Mouse (Mus musculus) olfactory bulb, adult 2 months (tissue): ENCODE data around the gene Furin. TPM values are rescaled to one million over a fixed set of nuclear protein-coding genes. Genes with fewer than 3 reads are reported as not detected.
A peak's percentile ranks its signal among the peaks of the same experiment; 100 is the strongest.

ENCODE experiments used
- H3K27ac ChIP-seq: fragments of 200-500 bp; 2 replicates; pipeline ENCODE4 v1.5.1; 2012; ENCODE audit warnings: low read depth, low read length; ENCODE audit not compliant: insufficient read depth
- H3K4me1 ChIP-seq: fragments of 200-500 bp; 2 replicates; pipeline ENCODE4 v1.6.1; 2012; ENCODE audit warnings: low read length; ENCODE audit not compliant: control insufficient read depth, insufficient read depth
- H3K4me3 ChIP-seq: fragments of 200-500 bp; 2 replicates; pipeline ENCODE4 v1.5.1; 2012; ENCODE audit warnings: mild to moderate bottlenecking, low read depth, low read length, moderate library complexity; ENCODE audit not compliant: insufficient read depth
- CTCF ChIP-seq: fragments of 200-500 bp; IDR thresholded peaks from 2 replicates; pipeline ENCODE4 v1.5.1; 2012; ENCODE audit warnings: low read depth, mild to moderate bottlenecking, low read length, moderate library complexity; ENCODE audit not compliant: insufficient read depth
- POLR2A ChIP-seq: fragments of 200-500 bp; IDR thresholded peaks from 2 replicates; pipeline ENCODE4 v1.6.1; 2012; ENCODE audit warnings: mild to moderate bottlenecking, low read depth, low read length, moderate library complexity; ENCODE audit not compliant: insufficient read depth
- WGBS: fragments of 180-500 bp; shearing (Covaris S2); methylation state at CpG from one replicate; pipeline ENCODE4 v1.1.7; 2018; 5-methylcytosine and 5-hydroxymethylcytosine counted together
- polyA plus RNA-seq: library from polyadenylated mRNA; stranded (reverse); fragments of >200 nt; gene quantifications from 2 replicates; pipeline ENCODE4 v1.2.4, GENCODE M21; 2012; ENCODE audit warnings: low replicate concordance; ENCODE audit not compliant: missing spikeins, insufficient read depth, insufficient read length

The Furin gene
- polyA plus RNA-seq, 1 experiment, result not detected

- no peak for TF ChIP-seq CTCF
- no peak for TF ChIP-seq POLR2A
- Histone ChIP-seq H3K27ac (no peak overlapping the region), H3K4me3 (no peak overlapping the region), H3K4me1 (peaks cover 6% of the 10 kb centered on the region; the same call in 1 of the 2 replicates)
- 75% methylated on average over 9 of the region's 9 CpGs for WGBS
Measured at GRCm38 (mm10) chr7:80375376-80376039, 29.7 kb downstream of the Furin start.

- Histone ChIP-seq H3K27ac (no peak overlapping the region), H3K4me1 (peaks cover 6% of the 10 kb centered on the region; the same call in 1 of the 2 replicates), H3K4me3 (no peak overlapping the region)
- 91% methylated on average over 3 of the region's 3 CpGs for WGBS
- TF ChIP-seq CTCF (no peak), POLR2A (no peak)
Measured at GRCm38 (mm10) chr7:80374733-80375132, 30.5 kb downstream of the Furin start.

- H3K4me1 ChIP-seq, result peaks cover 9% of the 10 kb centered on the region
- no peak overlapping the region for H3K27ac ChIP-seq
- TF ChIP-seq CTCF (no peak), POLR2A (no peak)
- 59% methylated on average over 3 of the region's 3 CpGs for WGBS
- no peak overlapping the region for H3K4me3 ChIP-seq
Measured at GRCm38 (mm10) chr7:80374280-80374679, 31.0 kb downstream of the Furin start.

GRCm38 (mm10) chr7:80373850-80374249 is 31.4 kb downstream of the Furin start:
- no peak for TF ChIP-seq POLR2A
- H3K27ac ChIP-seq, result no peak overlapping the region
- peaks cover 13% of the 10 kb centered on the region for H3K4me1 ChIP-seq
- 70% methylated on average over 12 of the region's 12 CpGs for WGBS
- H3K4me3 ChIP-seq, result no peak overlapping the region

GRCm38 (mm10) chr7:80373352-80373751 is 31.9 kb downstream of the Furin start:
- TF ChIP-seq CTCF, result no peak
- TF ChIP-seq POLR2A, result no peak
- no peak overlapping the region for H3K27ac ChIP-seq
- peaks cover 17% of the 10 kb centered on the region for H3K4me1 ChIP-seq
- WGBS, result 78% methylated on average over 4 of the region's 4 CpGs
- H3K4me3 ChIP-seq, result no peak overlapping the region

- Histone ChIP-seq H3K4me1 (peaks cover 24% of the 10 kb centered on the region), H3K4me3 (no peak overlapping the region), H3K27ac (no peak overlapping the region)
- no peak for TF ChIP-seq CTCF
- TF ChIP-seq POLR2A, result no peak
- 57% methylated on average over 2 of the region's 2 CpGs for WGBS
Measured at GRCm38 (mm10) chr7:80372667-80373066, 32.6 kb downstream of the Furin start.

GRCm38 (mm10) chr7:80372166-80372565 is 33.1 kb downstream of the Furin start:
- Histone ChIP-seq H3K27ac (no peak overlapping the region), H3K4me1 (peaks cover 27% of the 10 kb centered on the region), H3K4me3 (no peak overlapping the region)
- WGBS, result 89% methylated on average over 3 of the region's 3 CpGs
- no peak for TF ChIP-seq POLR2A
- TF ChIP-seq CTCF, result no peak

GRCm38 (mm10) chr7:80371041-80371751 is 34.0 kb downstream of the Furin start, which contains the start of gene Man2a2:
Man2a2 (minus strand) TSS chr7:80371375.
- Histone ChIP-seq H3K4me1 (peaks cover 27% of the 10 kb centered on the region), H3K4me3 (peak within 1 kb of the TSS; percentile 96), H3K27ac (peak within 1 kb of the TSS; percentile 95)
- TF ChIP-seq POLR2A (0 out of 2 replicates have a peak, but pooled peaks have one; percentile 40), CTCF (peak; percentile 97)
- under 1% methylated on average over 86 of the region's 86 CpGs for WGBS

GRCm38 (mm10) chr7:80370649-80371040 is 34.6 kb downstream of the Furin start:
- WGBS, result under 1% methylated on average over 31 of the region's 31 CpGs
- TF ChIP-seq CTCF, result no peak
- TF ChIP-seq POLR2A, result no peak; the same call in 1 of the 2 replicates

More at GRCm38 (mm10) chr7:80370649-80371040, 34.6 kb downstream of the Furin start:
- Histone ChIP-seq H3K4me3 (peak overlapping the region; percentile 96), H3K4me1 (peaks cover 29% of the 10 kb centered on the region), H3K27ac (peak overlapping the region; percentile 95)
